Mouse (Mus musculus): ENCODE results near the gene Dnajb5.

- TF ChIP-seq CTCF (IDR thresholded peaks at IDR 0.05; ENCODE audit: control insufficient read depth, insufficient read depth, insufficient read length) (no peak), USF1 (IDR thresholded peaks at IDR 0.05; ENCODE audit: low read depth) (no peak)
Observed at GRCm38 (mm10) chr4:42958942-42959341, 9.3 kb downstream of the Dnajb5 start.
